Mouse (Mus musculus): ENCODE data around the gene Lrrn3. TPM values are rescaled to one million over a fixed set of nuclear protein-coding genes. Genes with fewer than 3 reads are reported as not detected.

The Lrrn3 gene
- 116 and 127 TPM in 2 replicates for total RNA-seq (2014; rRNA removed)
- 80.0 and 92.8 TPM in 2 replicates for polyA plus RNA-seq (2015; fragmentation: Nextera tagmentation; extraction: Ambion mirVana)

DNA sequence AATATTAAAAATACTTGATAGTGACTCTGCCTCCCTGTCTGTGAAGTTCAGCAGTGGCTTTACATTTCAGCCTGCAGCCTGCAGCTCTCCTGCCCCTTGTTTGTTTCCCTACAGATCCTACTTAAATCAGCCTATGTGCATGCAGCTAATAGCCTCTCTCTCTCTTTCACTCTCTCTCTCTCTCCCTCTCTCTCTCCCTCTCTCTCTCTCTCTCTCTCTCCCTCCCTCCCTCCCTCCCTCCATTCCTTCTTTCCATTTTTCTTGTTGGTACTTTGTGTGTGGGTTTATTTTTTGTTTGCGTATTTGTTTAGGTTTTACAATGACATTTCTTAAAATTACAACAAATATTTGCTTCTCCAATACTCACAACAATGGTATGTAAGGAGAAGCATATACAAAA, at the start of gene Lrrn3:
Gene Lrrn3, minus strand, starts transcription at position 101 of the 400 bp plus-strand sequence.
- no peaks in the 10 kb centered on the region for H3K27me3 ChIP-seq (ENCODE audit: insufficient read depth, low read length)
- no peak for ATAC-seq
- peak within 1 kb of the TSS; percentile 58 for H3K4me2 ChIP-seq (ENCODE audit: low read depth)
- peak within 1 kb of the TSS; percentile 73 for H3K4me3 ChIP-seq (ENCODE audit: low read depth, low read length)
- no peak for DNase-seq
- no peak for TF ChIP-seq CTCF (IDR thresholded peaks at IDR 0.05; ENCODE audit: low read depth)
- H3K9me3 ChIP-seq (ENCODE audit: low read length), result no peaks in the 10 kb centered on the region
- 97% methylated on average over 1 of the region's 1 CpGs for WGBS
- H3K4me1 ChIP-seq (ENCODE audit: insufficient read depth), result no peaks in the 10 kb centered on the region
- peak within 1 kb of the TSS; percentile 92 for H3K27ac ChIP-seq (ENCODE audit: low read depth, low read length)
- no peaks in the 10 kb centered on the region for H3K36me3 ChIP-seq (ENCODE audit: insufficient read depth)
- peak within 1 kb of the TSS; percentile 79 for H3K9ac ChIP-seq

DNA sequence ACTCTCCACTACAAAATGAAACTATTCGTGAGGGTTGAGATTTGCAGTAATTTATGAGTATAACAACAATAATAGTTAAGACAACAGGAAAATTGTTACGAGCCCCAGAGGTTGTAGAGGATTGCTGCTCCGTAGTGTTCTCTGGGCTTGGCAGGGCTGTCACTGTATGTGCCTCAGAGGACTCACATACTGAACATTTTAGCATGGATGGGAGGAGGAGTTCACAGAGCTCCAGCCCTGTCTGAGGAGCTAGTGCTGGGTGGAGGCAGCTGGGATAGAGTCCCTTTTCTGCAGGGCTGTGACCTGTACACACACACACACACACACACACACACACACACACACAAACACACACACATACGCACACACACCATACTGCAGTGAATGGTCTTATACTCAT, 42.2 kb upstream of the Lrrn3 start:
- no peak for TF ChIP-seq CTCF (IDR thresholded peaks at IDR 0.05; ENCODE audit: low read depth)
- no peak overlapping the region for H3K9ac ChIP-seq
- H3K27ac ChIP-seq (ENCODE audit: low read depth, low read length), result no peak overlapping the region
- H3K4me3 ChIP-seq (ENCODE audit: low read depth, low read length), result no peak overlapping the region
- H3K4me2 ChIP-seq (ENCODE audit: low read depth), result no peak overlapping the region
- WGBS, result 85% methylated on average over 4 of the region's 4 CpGs
- no peaks in the 10 kb centered on the region for H3K27me3 ChIP-seq (ENCODE audit: insufficient read depth, low read length)
- ATAC-seq, result no peak
- H3K4me1 ChIP-seq (ENCODE audit: insufficient read depth), result no peaks in the 10 kb centered on the region
- H3K9me3 ChIP-seq (ENCODE audit: low read length), result no peaks in the 10 kb centered on the region
- H3K36me3 ChIP-seq (ENCODE audit: insufficient read depth), result no peaks in the 10 kb centered on the region
- no peak for DNase-seq

DNA sequence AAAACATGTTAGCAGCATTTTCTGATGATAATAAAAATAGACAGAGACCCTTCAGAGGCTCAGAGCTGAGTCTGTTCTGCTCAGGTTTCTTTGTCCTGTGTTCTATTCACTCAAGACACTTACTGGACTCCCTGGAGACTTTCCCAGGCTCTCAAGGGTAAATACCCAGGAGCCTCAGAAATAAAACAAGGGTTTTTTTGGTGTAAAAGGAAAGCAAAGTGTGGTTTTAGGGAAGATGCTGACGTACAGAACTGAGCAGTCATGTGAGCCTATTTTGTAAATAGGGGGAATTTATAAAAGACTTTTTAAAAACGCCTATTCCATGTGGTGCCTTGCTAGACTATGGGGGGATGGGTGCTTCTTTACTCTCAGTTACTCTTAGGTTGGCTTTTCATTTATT, 40.5 kb upstream of the Lrrn3 start:
- Histone ChIP-seq H3K27ac (ENCODE audit: low read depth, low read length) (no peak overlapping the region), H3K4me1 (ENCODE audit: insufficient read depth) (no peaks in the 10 kb centered on the region), H3K4me2 (ENCODE audit: low read depth) (no peak overlapping the region), H3K4me3 (ENCODE audit: low read depth, low read length) (no peak overlapping the region), H3K36me3 (ENCODE audit: insufficient read depth) (no peaks in the 10 kb centered on the region), H3K9ac (no peak overlapping the region), H3K9me3 (ENCODE audit: low read length) (no peaks in the 10 kb centered on the region), H3K27me3 (ENCODE audit: insufficient read depth, low read length) (no peaks in the 10 kb centered on the region)
- WGBS, result 19% methylated on average over 2 of the region's 2 CpGs
- DNase-seq (no peak), ATAC-seq (no peak)
- no peak for TF ChIP-seq CTCF (IDR thresholded peaks at IDR 0.05; ENCODE audit: low read depth)

DNA sequence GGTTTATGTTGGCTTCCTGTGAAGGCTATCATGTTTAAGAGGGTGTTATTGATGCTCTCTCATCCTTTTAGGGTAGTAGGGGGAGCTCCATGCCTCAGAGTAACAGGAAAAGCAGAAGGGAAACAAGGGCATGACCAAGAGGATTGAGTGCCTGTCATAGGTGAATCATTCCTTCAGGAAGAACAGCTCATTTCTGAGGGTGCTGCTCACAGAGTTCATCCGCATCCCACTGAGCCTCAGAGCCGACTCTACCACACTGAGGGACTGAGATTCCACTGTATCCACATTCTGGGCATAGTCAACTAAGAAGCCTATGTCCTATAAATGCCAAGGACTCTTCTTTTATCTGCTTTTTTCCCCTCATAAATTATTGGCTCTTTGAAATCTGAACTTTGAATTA, 35.4 kb upstream of the Lrrn3 start:
- no peaks in the 10 kb centered on the region for H3K36me3 ChIP-seq (ENCODE audit: insufficient read depth)
- H3K4me1 ChIP-seq (ENCODE audit: insufficient read depth), result no peaks in the 10 kb centered on the region
- no peak overlapping the region for H3K4me2 ChIP-seq (ENCODE audit: low read depth)
- WGBS, result 91% methylated on average over 2 of the region's 2 CpGs
- no peaks in the 10 kb centered on the region for H3K9me3 ChIP-seq (ENCODE audit: low read length)
- H3K27me3 ChIP-seq (ENCODE audit: insufficient read depth, low read length), result no peaks in the 10 kb centered on the region
- no peak overlapping the region for H3K27ac ChIP-seq (ENCODE audit: low read depth, low read length)
- no peak for DNase-seq
- no peak overlapping the region for H3K4me3 ChIP-seq (ENCODE audit: low read depth, low read length)
- H3K9ac ChIP-seq, result no peak overlapping the region
- ATAC-seq, result no peak
- no peak for TF ChIP-seq CTCF (IDR thresholded peaks at IDR 0.05; ENCODE audit: low read depth)

DNA sequence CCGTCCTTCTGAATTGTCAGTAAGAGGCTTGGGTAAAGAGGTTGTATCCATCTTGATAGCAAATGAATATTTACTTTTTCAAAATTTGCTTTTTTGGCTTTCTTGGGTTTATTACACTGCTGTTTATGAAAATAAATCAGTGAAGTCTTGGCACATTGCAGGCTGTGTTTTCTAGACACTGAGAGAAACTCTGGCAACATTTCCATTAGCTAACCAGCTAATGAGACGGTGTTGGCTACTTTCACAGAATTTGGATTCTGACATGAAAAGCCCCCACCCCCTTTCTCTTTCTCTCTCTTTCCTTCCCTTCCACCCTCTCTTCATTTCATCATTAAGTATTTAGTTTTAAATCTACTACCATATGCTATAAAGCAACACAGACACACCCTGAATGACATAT, 34.1 kb upstream of the Lrrn3 start:
- ATAC-seq, result no peak
- 49% methylated on average over 2 of the region's 2 CpGs for WGBS
- H3K36me3 ChIP-seq (ENCODE audit: insufficient read depth), result no peaks in the 10 kb centered on the region

DNA sequence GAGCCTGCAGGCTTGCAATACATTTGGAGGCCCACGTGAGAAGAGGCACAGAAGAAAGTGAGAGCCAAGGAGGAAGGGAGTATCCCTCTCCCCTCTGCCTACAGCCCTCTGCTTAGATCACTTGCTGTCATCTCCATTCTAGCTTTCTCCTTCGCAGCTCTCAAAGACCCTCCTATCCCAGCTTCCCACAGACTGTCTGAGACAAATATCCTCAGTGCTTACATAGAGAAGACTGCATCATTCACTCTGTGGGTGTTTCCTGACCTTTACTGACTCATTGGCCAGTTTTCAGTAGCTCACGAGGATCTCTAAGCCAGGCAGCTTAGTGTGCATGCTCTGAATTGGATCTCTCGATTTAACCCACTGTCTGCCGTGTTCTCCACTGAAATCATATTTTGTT, 32.7 kb upstream of the Lrrn3 start:
- Histone ChIP-seq H3K4me1 (ENCODE audit: insufficient read depth) (no peaks in the 10 kb centered on the region), H3K9me3 (ENCODE audit: low read length) (no peaks in the 10 kb centered on the region), H3K4me2 (ENCODE audit: low read depth) (no peak overlapping the region), H3K9ac (no peak overlapping the region), H3K27ac (ENCODE audit: low read depth, low read length) (no peak overlapping the region), H3K36me3 (ENCODE audit: insufficient read depth) (no peaks in the 10 kb centered on the region), H3K27me3 (ENCODE audit: insufficient read depth, low read length) (no peaks in the 10 kb centered on the region), H3K4me3 (ENCODE audit: low read depth, low read length) (no peak overlapping the region)
- WGBS, result 59% methylated on average over 5 of the region's 5 CpGs
- no peak for TF ChIP-seq CTCF (IDR thresholded peaks at IDR 0.05; ENCODE audit: low read depth)
- ATAC-seq, result no peak
- DNase-seq, result no peak

More for the DNA sequence above, 34.1 kb upstream of the Lrrn3 start:
- peak; percentile 38 for DNase-seq
- no peak for TF ChIP-seq CTCF (IDR thresholded peaks at IDR 0.05; ENCODE audit: low read depth)
- H3K27ac ChIP-seq (ENCODE audit: low read depth, low read length), result no peak overlapping the region
- no peaks in the 10 kb centered on the region for H3K27me3 ChIP-seq (ENCODE audit: insufficient read depth, low read length)
- no peak overlapping the region for H3K4me3 ChIP-seq (ENCODE audit: low read depth, low read length)
- no peak overlapping the region for H3K4me2 ChIP-seq (ENCODE audit: low read depth)
- H3K9ac ChIP-seq, result no peak overlapping the region
- no peaks in the 10 kb centered on the region for H3K9me3 ChIP-seq (ENCODE audit: low read length)
- no peaks in the 10 kb centered on the region for H3K4me1 ChIP-seq (ENCODE audit: insufficient read depth)

DNA sequence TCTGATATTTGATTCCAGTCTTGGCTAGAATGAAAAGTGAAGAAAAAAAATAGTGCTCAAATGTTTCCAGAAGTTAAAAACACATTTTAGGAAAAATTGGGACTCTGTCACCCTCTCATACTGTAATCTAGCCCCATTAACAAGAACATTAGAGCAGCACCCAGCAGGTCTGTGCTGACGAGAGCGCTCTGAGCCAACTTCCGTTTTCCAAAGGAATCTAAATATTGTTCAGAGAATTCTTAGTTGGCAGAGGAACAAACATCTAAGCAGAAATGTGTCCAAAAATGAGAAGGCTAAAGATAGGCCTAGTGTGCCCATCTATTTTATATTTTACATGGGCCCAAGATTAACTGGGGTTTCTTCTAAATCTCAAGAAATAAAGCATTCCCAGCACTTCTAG, 24.4 kb upstream of the Lrrn3 start:
- Histone ChIP-seq H3K27me3 (ENCODE audit: insufficient read depth, low read length) (no peaks in the 10 kb centered on the region), H3K4me2 (ENCODE audit: low read depth) (no peak overlapping the region), H3K36me3 (ENCODE audit: insufficient read depth) (no peaks in the 10 kb centered on the region), H3K4me1 (ENCODE audit: insufficient read depth) (no peaks in the 10 kb centered on the region), H3K27ac (ENCODE audit: low read depth, low read length) (no peak overlapping the region), H3K9me3 (ENCODE audit: low read length) (no peaks in the 10 kb centered on the region), H3K9ac (no peak overlapping the region), H3K4me3 (ENCODE audit: low read depth, low read length) (no peak overlapping the region)
- DNase-seq, result peak; percentile 49
- WGBS, result 56% methylated on average over 3 of the region's 3 CpGs
- ATAC-seq, result peak; percentile 65; the same call in 1 of the 2 replicates
- TF ChIP-seq CTCF (IDR thresholded peaks at IDR 0.05; ENCODE audit: low read depth), result no peak

Measured in forebrain, postnatal 0 days (tissue).